Mouse (Mus musculus) midbrain, embryonic 12.5 days (tissue): ENCODE data around the gene Setd1a. TPM values are rescaled to one million over a fixed set of nuclear protein-coding genes. Genes with fewer than 3 reads are reported as not detected.

Experiments
- polyA plus RNA-seq: library from polyadenylated mRNA; unstranded; fragments of >200 nt; fragmentation: Nextera tagmentation; extraction: Ambion mirVana; gene quantifications from 2 replicates; pipeline ENCODE4 v1.2.1, GENCODE M21; 2016

The Setd1a gene
- polyA plus RNA-seq, 1 experiment from 2014 or later = 22.9 TPM

Other genes with a start within 250 kb of the Setd1a start
- 3.5 and 6.3 TPM in 2 replicates for gene Tmem265, start 215.3 kb upstream of the Setd1a start, polyA plus RNA-seq
- 53.6 and 54.1 TPM in 2 replicates for gene Phkg2, start 203.3 kb upstream of the Setd1a start, polyA plus RNA-seq
- gene Ccdc189, start 188.1 kb upstream of the Setd1a start, polyA plus RNA-seq = 11.9 and 16.1 TPM in 2 replicates
- gene Rnf40, start 187.9 kb upstream of the Setd1a start, polyA plus RNA-seq = 68.6 and 71.1 TPM in 2 replicates
- gene Zfp629, start 160.9 kb upstream of the Setd1a start, polyA plus RNA-seq = 39.9 and 42.8 TPM in 2 replicates
- gene Bcl7c, start 67.7 kb upstream of the Setd1a start, polyA plus RNA-seq = 79.0 and 79.2 TPM in 2 replicates
- 5.5 and 5.8 TPM in 2 replicates for gene Ctf1, start 63.9 kb upstream of the Setd1a start, polyA plus RNA-seq
- gene Ctf2, start 44.5 kb upstream of the Setd1a start, polyA plus RNA-seq = 0.13 and 0.21 TPM in 2 replicates
- 10.7 and 11.1 TPM in 2 replicates for gene Fbxl19, start 32.1 kb upstream of the Setd1a start, polyA plus RNA-seq
- gene Orai3, start 6.9 kb upstream of the Setd1a start, polyA plus RNA-seq = 6.2 and 8.1 TPM in 2 replicates
- not detected in 2 replicates for gene Gm49388, start 8.9 kb downstream of the Setd1a start, polyA plus RNA-seq
- 8.1 and 8.3 TPM in 2 replicates for gene Hsd3b7, start 23.9 kb downstream of the Setd1a start, polyA plus RNA-seq
- 20.1 and 21.5 TPM in 2 replicates for gene Stx4a, start 47.6 kb downstream of the Setd1a start, polyA plus RNA-seq
- gene Stx1b, start 47.9 kb downstream of the Setd1a start, polyA plus RNA-seq = 16.3 and 19.9 TPM in 2 replicates
- 22.5 and 24.6 TPM in 2 replicates for gene Zfp646, start 99.6 kb downstream of the Setd1a start, polyA plus RNA-seq
- 39.0 and 39.2 TPM in 2 replicates for gene Zfp668, start 100.2 kb downstream of the Setd1a start, polyA plus RNA-seq
- 0.77 and 0.79 TPM in 2 replicates for gene Prss53, start 114.3 kb downstream of the Setd1a start, polyA plus RNA-seq
- not detected in 2 replicates for gene Gm21974, start 118.8 kb downstream of the Setd1a start, polyA plus RNA-seq
- 42.7 and 54.4 TPM in 2 replicates for gene Vkorc1, start 118.9 kb downstream of the Setd1a start, polyA plus RNA-seq
- gene Bckdk, start 127.4 kb downstream of the Setd1a start, polyA plus RNA-seq = 83.7 and 85.5 TPM in 2 replicates
- 54.4 and 55.2 TPM in 2 replicates for gene Kat8, start 135.8 kb downstream of the Setd1a start, polyA plus RNA-seq
- 0.43 and 1.3 TPM in 2 replicates for gene Prss8, start 153.4 kb downstream of the Setd1a start, polyA plus RNA-seq
- 9.3 and 10.4 TPM in 2 replicates for gene Prss36, start 170.1 kb downstream of the Setd1a start, polyA plus RNA-seq
- gene Fus, start 190.8 kb downstream of the Setd1a start, polyA plus RNA-seq = 518 and 540 TPM in 2 replicates
- gene Pycard, start 217.2 kb downstream of the Setd1a start, polyA plus RNA-seq = 8.0 and 9.1 TPM in 2 replicates
- gene Trim72, start 227.3 kb downstream of the Setd1a start, polyA plus RNA-seq = not detected in 2 replicates